Mouse (Mus musculus): ENCODE results near the gene Dda1.

- TF ChIP-seq CTCF (IDR thresholded peaks at IDR 0.05; ENCODE audit: extremely low read depth, insufficient read depth, insufficient read length, insufficient replicate concordance) (no peak), POLR2A (IDR thresholded peaks at IDR 0.05; ENCODE audit: low read depth, low read length) (0 out of 2 replicates have a peak, but pooled peaks have one; percentile 10)
These were observed 5.6 kb upstream of the Dda1 start, which contains the start of gene Abhd8 for GRCm38 (mm10) chr8:71463188-71464033.
